15 mouse cellular contexts compared by ENCODE assay signal in the genomic region with DNA sequence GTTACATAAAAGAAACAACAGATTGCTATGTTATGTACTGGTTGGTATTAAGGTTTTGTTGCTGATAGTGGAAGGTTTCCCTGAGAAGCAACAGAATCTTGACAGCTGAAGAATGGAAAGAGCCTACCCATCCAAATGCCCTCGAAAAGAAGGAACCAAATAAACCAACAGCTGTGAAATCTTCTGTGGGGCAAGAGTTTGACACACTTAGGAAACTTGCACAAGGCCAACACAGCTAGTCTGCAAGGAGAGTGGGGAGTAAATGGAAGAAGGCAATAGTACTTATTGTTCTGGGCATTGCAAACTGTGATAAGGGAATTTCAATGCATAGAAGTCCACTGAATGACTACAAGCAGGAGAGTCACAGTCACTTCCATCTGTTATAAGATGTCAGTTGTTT.
"Had no signal": no experiment of that assay in that cellular context is flagged by ENCODE, and none has a peak within 500 bp of the region (broad histone marks: within the 10 kb centered on the region; RNA-seq: fewer than 3 reads in every experiment).

No protein-coding gene starts in this region.

- DNase-seq: kidney, adult 18-20 months; kidney, adult 9 months; kidney, postnatal 14 days; kidney, postnatal 4 days; left cerebral cortex, postnatal 4 days; lung, postnatal 10 days; retina, postnatal 1 day; right cerebral cortex, postnatal 25 days; spleen, adult 18-20 months; thymus, postnatal 36 days had no signal

- ATAC-seq: inflammation-experienced regulatory T-cells, adult 6 months; intestine, embryonic 16.5 days; liver, embryonic 12.5 days; midbrain, embryonic 13.5 days; midbrain, embryonic 16.5 days had no signal
